Mouse (Mus musculus): Measurements from ENCODE around the gene Cog4. TPM values are rescaled to one million over a fixed set of nuclear protein-coding genes. Genes with fewer than 3 reads are reported as not detected.

Cog4 gene
- polyA plus RNA-seq, 1 experiment from 2014 or later: 74.9 TPM

Other genes with a start within 250 kb of the Cog4 start
- 14.0 and 16.5 TPM in 2 replicates for gene Vac14, start 228.0 kb upstream of the Cog4 start, polyA plus RNA-seq (2015; fragmentation: Nextera tagmentation; extraction: Ambion mirVana)
- gene Mtss1l, start 125.1 kb upstream of the Cog4 start, polyA plus RNA-seq (2015; fragmentation: Nextera tagmentation; extraction: Ambion mirVana): 13.2 and 15.5 TPM in 2 replicates
- gene Il34, start 40.7 kb upstream of the Cog4 start, polyA plus RNA-seq (2015; fragmentation: Nextera tagmentation; extraction: Ambion mirVana): 4.9 and 6.5 TPM in 2 replicates
- 132 and 140 TPM in 2 replicates for gene Sf3b3, start 187 bp downstream of the Cog4 start, polyA plus RNA-seq (2015; fragmentation: Nextera tagmentation; extraction: Ambion mirVana)
- 9.8 and 10.6 TPM in 2 replicates for gene Fuk, start 55.9 kb downstream of the Cog4 start, polyA plus RNA-seq (2015; fragmentation: Nextera tagmentation; extraction: Ambion mirVana)
- 17.6 and 19.5 TPM in 2 replicates for gene St3gal2, start 73.3 kb downstream of the Cog4 start, polyA plus RNA-seq (2015; fragmentation: Nextera tagmentation; extraction: Ambion mirVana)
- 12.9 and 13.5 TPM in 2 replicates for gene Ddx19a, start 151.2 kb downstream of the Cog4 start, polyA plus RNA-seq (2015; fragmentation: Nextera tagmentation; extraction: Ambion mirVana)
- gene Ddx19b, start 185.2 kb downstream of the Cog4 start, polyA plus RNA-seq (2015; fragmentation: Nextera tagmentation; extraction: Ambion mirVana): 6.0 and 7.2 TPM in 2 replicates
- gene Aars, start 186.5 kb downstream of the Cog4 start, polyA plus RNA-seq (2015; fragmentation: Nextera tagmentation; extraction: Ambion mirVana): 47.2 and 50.9 TPM in 2 replicates
- 2.1 and 5.4 TPM in 2 replicates for gene Exosc6, start 209.7 kb downstream of the Cog4 start, polyA plus RNA-seq (2015; fragmentation: Nextera tagmentation; extraction: Ambion mirVana)
- not detected in 2 replicates for gene Clec18a, start 245.8 kb downstream of the Cog4 start, polyA plus RNA-seq (2015; fragmentation: Nextera tagmentation; extraction: Ambion mirVana)
- 9.2 and 9.6 TPM in 2 replicates for gene Pdpr, start 248.0 kb downstream of the Cog4 start, polyA plus RNA-seq (2015; fragmentation: Nextera tagmentation; extraction: Ambion mirVana)